Comparison of ENCODE assay signal across 12 mouse cellular contexts in the genomic region with DNA sequence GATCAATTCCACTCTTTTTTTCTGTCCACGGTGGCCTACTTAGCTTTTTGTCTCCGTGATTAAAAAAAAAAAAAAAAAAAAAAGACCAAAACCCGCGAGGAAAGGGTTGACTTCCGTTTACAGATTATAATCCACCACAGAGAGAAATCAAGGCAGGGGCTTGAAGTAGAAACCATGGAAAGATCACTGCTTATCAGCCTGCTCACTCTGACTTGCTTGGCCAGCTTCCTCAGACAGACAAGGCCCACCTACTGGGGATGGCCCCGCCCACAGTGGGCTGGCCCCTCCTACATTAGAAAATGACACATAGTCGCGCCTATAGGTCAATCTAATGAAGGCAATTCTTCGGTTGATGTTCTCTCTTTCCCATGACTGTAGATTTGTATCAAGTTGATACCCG.
DNase-seq lines count a peak whose midpoint lies in the region; TF ChIP-seq lines count a peak whose summit lies in the region.
"Had no signal": no experiment of that assay in that cellular context is flagged by ENCODE, and none has a peak within 500 bp of the region (broad histone marks: within the 10 kb centered on the region; RNA-seq: fewer than 3 reads in every experiment).

No protein-coding gene starts in this region.

- H3K27ac ChIP-seq in thymus, adult 2 months (ENCODE audit: control insufficient read depth, insufficient read depth, low read length): no peak overlapping the region
- 0 out of 2 replicates have a peak overlapping the region, but pooled peaks have one; percentile 74 for H3K27ac ChIP-seq in limb, embryonic 10.5 days
- H3K27ac ChIP-seq: layer of hippocampus, adult 2 months; neural tube, embryonic 12.5 days had no signal

- H3K4me1 ChIP-seq in thymus, adult 2 months (replicated peaks; ENCODE audit: control insufficient read depth, insufficient read depth, low read length): peaks cover 29% of the 10 kb centered on the region
- H3K4me1 ChIP-seq in limb, embryonic 10.5 days: peaks cover 46% of the 10 kb centered on the region

- no peak overlapping the region for H3K4me3 ChIP-seq in thymus, adult 2 months (ENCODE audit: control insufficient read depth, insufficient read depth, low read length)
- no peak overlapping the region for H3K4me3 ChIP-seq in limb, embryonic 10.5 days
- H3K4me3 ChIP-seq: layer of hippocampus, adult 2 months; neural tube, embryonic 12.5 days had no signal

- TF ChIP-seq POLR2A in thymus, adult 2 months (IDR thresholded peaks at IDR 0.05; ENCODE audit: control insufficient read depth, extremely low read depth, insufficient read depth, low read length, poor library complexity): no peak

- no peaks in the 10 kb centered on the region for H3K9me3 ChIP-seq in limb, embryonic 10.5 days (replicated peaks)
- H3K9me3 ChIP-seq: neural tube, embryonic 12.5 days had no signal

- no peaks in the 10 kb centered on the region for H3K36me3 ChIP-seq in thymus, adult 2 months (ENCODE audit: control insufficient read depth, insufficient read depth, low read length)
- H3K36me3 ChIP-seq in limb, embryonic 10.5 days: peaks cover 27% of the 10 kb centered on the region
- H3K36me3 ChIP-seq in splenic B cell, adult 2 months (ENCODE audit: control insufficient read depth, insufficient read depth, low read length, poor library complexity, severe bottlenecking): no peaks in the 10 kb centered on the region
- H3K36me3 ChIP-seq: neural tube, embryonic 12.5 days had no signal

- H3K27me3 ChIP-seq in thymus, adult 2 months (ENCODE audit: control insufficient read depth, insufficient read depth, low read length): no peaks in the 10 kb centered on the region
- no peaks in the 10 kb centered on the region for H3K27me3 ChIP-seq in limb, embryonic 10.5 days (ENCODE audit: low read depth, poor library complexity, severe bottlenecking)
- no peaks in the 10 kb centered on the region for H3K27me3 ChIP-seq in splenic B cell, adult 2 months (ENCODE audit: control insufficient read depth, insufficient read depth, low read length, poor library complexity, severe bottlenecking)
- H3K27me3 ChIP-seq: neural tube, embryonic 12.5 days had no signal

- intact Hi-C loops in heart, postnatal 10 days (cut with DNase I): no loop called here

- TF ChIP-seq CTCF in thymus, adult 2 months (IDR thresholded peaks at IDR 0.05; ENCODE audit: borderline replicate concordance, control insufficient read depth, extremely low read depth, insufficient read depth, low read length, poor library complexity): no peak

- 32% methylated on average over 10 of the region's 10 CpGs for WGBS in thymus, adult 2 months
- 77% methylated on average over 10 of the region's 10 CpGs for WGBS in limb, embryonic 10.5 days

- peak; percentile 42 for DNase-seq in thymus, postnatal 14 days
- DNase-seq in thymus, adult 2 months: no peak
- peak; percentile 65 for DNase-seq in ZHBTc4 (ENCODE audit: low read depth, low spot score)
- no peak for DNase-seq in limb, embryonic 10.5 days (ENCODE audit: low spot score)
- DNase-seq in splenic B cell, adult 2 months (ENCODE audit: low read depth, low spot score): peak; percentile 47
- DNase-seq in adrenal gland, postnatal 4 days (ENCODE audit: low spot score in 2 of 2): no peak
- no peak for DNase-seq in heart, postnatal 10 days
- DNase-seq: cerebellum, postnatal 10 days; forebrain, postnatal 0 days; lung, adult 2 months had no signal

Comparison
In these comparisons a context has a peak if more than half of its experiments do, and no peak if none do; other contexts are left out.
1. DNase-seq: peak in thymus, postnatal 14 days (single experiment), ZHBTc4 (single experiment) and splenic B cell, adult 2 months (single experiment); none in thymus, adult 2 months (single experiment), limb, embryonic 10.5 days (single experiment), adrenal gland, postnatal 4 days (0 of 2) and heart, postnatal 10 days (0 of 2).